25 mouse cellular contexts compared by ENCODE assay signal in genomic region chr4:83997079-83997478, GRCm38 (mm10).
DNase-seq lines count a peak whose midpoint lies in the region; ATAC-seq lines count a peak whose summit lies in the region.
"Had no signal": no experiment of that assay in that cellular context is flagged by ENCODE, and none has a peak within 500 bp of the region (broad histone marks: within the 10 kb centered on the region; RNA-seq: fewer than 3 reads in every experiment).

No protein-coding gene starts in this region.

- no peaks in the 10 kb centered on the region for H3K36me3 ChIP-seq in embryonic facial prominence, embryonic 10.5 days (replicated peaks)
- H3K36me3 ChIP-seq: embryonic facial prominence, embryonic 12.5 days; embryonic facial prominence, embryonic 15.5 days; forebrain, embryonic 10.5 days; forebrain, embryonic 12.5 days had no signal

- no peak for DNase-seq in embryonic facial prominence, embryonic 10.5 days (ENCODE audit: low spot score)
- peak; percentile 71 for DNase-seq in yolk sac, embryonic 10.5 days (ENCODE audit: low spot score)
- DNase-seq in kidney, postnatal 14 days, result no peak
- no peak for DNase-seq in right cerebral cortex, postnatal 4 days
- DNase-seq in layer of hippocampus, postnatal 10 days (ENCODE audit: low spot score in 2 of 2), result no peak
- DNase-seq: adrenal gland, adult 8-10 months; adrenal gland, postnatal 14 days; adrenal gland, postnatal 36 days; cerebellum, adult 11-12 months; cerebellum, adult 2 months; cerebellum, adult 9-10 months; cerebellum, postnatal 10 days; cerebellum, postnatal 25 days; embryo, embryonic 11 days had no signal

- no peaks in the 10 kb centered on the region for H3K9me3 ChIP-seq in embryonic facial prominence, embryonic 10.5 days
- H3K9me3 ChIP-seq: embryonic facial prominence, embryonic 12.5 days; embryonic facial prominence, embryonic 15.5 days; forebrain, embryonic 10.5 days; forebrain, embryonic 12.5 days had no signal

- H3K27ac ChIP-seq in embryonic facial prominence, embryonic 10.5 days (replicated peaks), result 0 out of 2 replicates have a peak overlapping the region, but pooled peaks have one; percentile 5
- H3K27ac ChIP-seq: embryonic facial prominence, embryonic 12.5 days; embryonic facial prominence, embryonic 15.5 days; forebrain, embryonic 10.5 days; forebrain, embryonic 12.5 days had no signal

- peak; percentile 60; the same call in 1 of the 2 replicates for ATAC-seq in common myeloid progenitor, adult 5-6 weeks (replicated peaks; ENCODE audit: low read depth, poor library complexity, severe bottlenecking)
- ATAC-seq in granulocyte monocyte progenitor cell, adult 5-6 weeks (replicated peaks; ENCODE audit: poor library complexity, severe bottlenecking), result peak; percentile 44; the same call in 1 of the 2 replicates
- ATAC-seq: activated CD4-positive, CD25-positive, alpha-beta regulatory T cell, adult 4 months; forebrain, embryonic 14.5 days; forebrain, embryonic 16.5 days; Patski had no signal

- peaks cover 36% of the 10 kb centered on the region for H3K4me1 ChIP-seq in embryonic facial prominence, embryonic 10.5 days

- no peak overlapping the region for H3K4me3 ChIP-seq in embryonic facial prominence, embryonic 10.5 days
- H3K4me3 ChIP-seq: embryonic facial prominence, embryonic 12.5 days; embryonic facial prominence, embryonic 15.5 days; erythroblast, embryonic 14.5 days; forebrain, embryonic 10.5 days; forebrain, embryonic 12.5 days had no signal

- no peaks in the 10 kb centered on the region for H3K27me3 ChIP-seq in embryonic facial prominence, embryonic 10.5 days (replicated peaks; ENCODE audit: low read depth, poor library complexity, severe bottlenecking)
- H3K27me3 ChIP-seq: embryonic facial prominence, embryonic 12.5 days; embryonic facial prominence, embryonic 15.5 days; forebrain, embryonic 12.5 days; Patski had no signal

- WGBS in embryonic facial prominence, embryonic 10.5 days, result 57% methylated on average over 4 of the region's 4 CpGs
